Mouse (Mus musculus): Measurements from ENCODE around the gene Gm20920.
"Not testable (repeated sequence)": the region's sequence is repeated elsewhere in the genome, so short reads cannot be mapped to it uniquely, and the experiment has no call there.

Gene Gm20920

DNA sequence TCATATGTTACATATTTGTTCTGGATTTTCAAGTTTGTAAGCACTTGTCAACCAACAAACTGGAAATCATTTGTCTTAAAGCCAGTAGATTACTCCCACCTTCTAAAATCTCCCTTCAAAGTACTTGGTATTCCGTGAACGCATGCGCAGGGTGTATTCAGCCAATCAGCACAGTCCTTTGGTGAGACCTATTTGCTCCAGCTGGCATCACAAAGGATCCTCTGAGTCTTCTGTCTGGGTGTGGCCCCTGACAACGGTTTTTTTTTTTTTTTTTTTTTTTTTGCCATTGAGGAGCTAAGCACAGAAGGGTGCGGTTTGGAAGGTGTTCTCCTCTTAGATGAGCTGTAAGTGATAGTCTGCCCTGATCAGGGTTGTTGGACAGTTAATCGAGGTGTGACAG, at the start of gene Gm20920:
Gene Gm20920 (plus strand): TSS at position 301 of the 400 bp plus-strand sequence.
- not testable (repeated sequence) for DNase-seq (ENCODE audit: low spot score)

Measured in layer of hippocampus, adult 9-10 months (tissue).